Mouse (Mus musculus) myocyte (in vitro differentiated cells): Measurements from ENCODE around the gene Thbs4. TPM values are rescaled to one million over a fixed set of nuclear protein-coding genes. Genes with fewer than 3 reads are reported as not detected.

ENCODE experiments used
- H3K27me3 ChIP-seq: one replicate; pipeline ENCODE4 v1.6.1; 2011; ENCODE audit not compliant: control insufficient read depth, insufficient read depth, insufficient read length
- H3K36me3 ChIP-seq: one replicate; pipeline ENCODE4 v1.6.1; 2011; ENCODE audit not compliant: control insufficient read depth, insufficient read depth
- H3K4me2 ChIP-seq: one replicate; pipeline ENCODE4 v1.6.1; 2011; ENCODE audit warnings: low read depth, control low read depth
- H3K4me3 ChIP-seq: one replicate; pipeline ENCODE4 v1.5.1; 2011; ENCODE audit warnings: mild to moderate bottlenecking, control low read depth, moderate library complexity
- H3K79me2 ChIP-seq: one replicate; pipeline ENCODE4 v1.6.1; 2011; ENCODE audit not compliant: control insufficient read depth, insufficient read depth
- H3ac ChIP-seq: one replicate; pipeline ENCODE4 v1.6.1; 2011; ENCODE audit not compliant: control insufficient read depth, insufficient read length
- CEBPB ChIP-seq: IDR thresholded peaks from 2 replicates; pipeline ENCODE4 v1.6.1; 2011; ENCODE audit warnings: mild to moderate bottlenecking, moderate library complexity; ENCODE audit not compliant: poor library complexity, insufficient read depth, severe bottlenecking
- E2F4 ChIP-seq: IDR thresholded peaks from one replicate; pipeline ENCODE4 v1.6.1; 2011; ENCODE audit warnings: mild to moderate bottlenecking, control low read depth, moderate library complexity; ENCODE audit not compliant: insufficient read depth
- MAX ChIP-seq: IDR thresholded peaks from one replicate; pipeline ENCODE4 v1.6.1; 2011; ENCODE audit warnings: low read depth, mild to moderate bottlenecking, control low read depth
- MYOD1 ChIP-seq, 3 experiments: IDR thresholded peaks; one replicate each; pipeline ENCODE4 v1.6.1; 2011; ENCODE audit warnings: control low read depth in 2 of 3, low read depth in 2 of 3, mild to moderate bottlenecking in 2 of 3, moderate library complexity in 1 of 3; ENCODE audit not compliant: insufficient read length in 2 of 3, control insufficient read depth in 1 of 3
- MYOG ChIP-seq, 3 experiments: IDR thresholded peaks; one replicate each; pipeline ENCODE4 v1.6.1; 2011; ENCODE audit warnings: control low read depth in 2 of 3, low read depth in 2 of 3, mild to moderate bottlenecking in 2 of 3; ENCODE audit not compliant: insufficient read length in 2 of 3, control insufficient read depth in 1 of 3, insufficient read depth in 1 of 3
- POLR2A ChIP-seq: IDR thresholded peaks from one replicate; pipeline ENCODE4 v1.6.1; 2011; ENCODE audit warnings: low read depth, mild to moderate bottlenecking, control low read depth, moderate library complexity; ENCODE audit not compliant: insufficient read length
- POLR2AphosphoS2 ChIP-seq: IDR thresholded peaks from one replicate; pipeline ENCODE4 v1.6.1; 2011; ENCODE audit warnings: low read depth, control low read depth; ENCODE audit not compliant: insufficient read length
- REST ChIP-seq: IDR thresholded peaks from one replicate; pipeline ENCODE4 v1.6.1; 2011; ENCODE audit warnings: mild to moderate bottlenecking, control low read depth, moderate library complexity; ENCODE audit not compliant: insufficient read depth, insufficient read length
- SRF ChIP-seq: IDR thresholded peaks from one replicate; pipeline ENCODE4 v1.6.1; 2011; ENCODE audit warnings: low read depth; ENCODE audit not compliant: control insufficient read depth, insufficient read length
- TCF12 ChIP-seq: IDR thresholded peaks from one replicate; pipeline ENCODE4 v1.6.1; 2011; ENCODE audit warnings: mild to moderate bottlenecking, control low read depth; ENCODE audit not compliant: poor library complexity, insufficient read depth, severe bottlenecking
- TCF3 ChIP-seq: IDR thresholded peaks from one replicate; pipeline ENCODE4 v1.6.1; 2011; ENCODE audit warnings: low read depth, control low read depth; ENCODE audit not compliant: insufficient read length
- USF1 ChIP-seq: IDR thresholded peaks from one replicate; pipeline ENCODE4 v1.6.1; 2011; ENCODE audit warnings: low read depth, mild to moderate bottlenecking, control low read depth, moderate library complexity
- polyA plus RNA-seq: library from polyadenylated mRNA; unstranded; fragments of >200 nt; fragmentation: generic; extraction: Trizol; gene quantifications from one replicate; pipeline ENCODE4 v1.2.1, GENCODE M21; 2012; ENCODE audit warnings: missing spikeins

Gene Thbs4
- polyA plus RNA-seq, 1 experiment: not detected

DNA sequence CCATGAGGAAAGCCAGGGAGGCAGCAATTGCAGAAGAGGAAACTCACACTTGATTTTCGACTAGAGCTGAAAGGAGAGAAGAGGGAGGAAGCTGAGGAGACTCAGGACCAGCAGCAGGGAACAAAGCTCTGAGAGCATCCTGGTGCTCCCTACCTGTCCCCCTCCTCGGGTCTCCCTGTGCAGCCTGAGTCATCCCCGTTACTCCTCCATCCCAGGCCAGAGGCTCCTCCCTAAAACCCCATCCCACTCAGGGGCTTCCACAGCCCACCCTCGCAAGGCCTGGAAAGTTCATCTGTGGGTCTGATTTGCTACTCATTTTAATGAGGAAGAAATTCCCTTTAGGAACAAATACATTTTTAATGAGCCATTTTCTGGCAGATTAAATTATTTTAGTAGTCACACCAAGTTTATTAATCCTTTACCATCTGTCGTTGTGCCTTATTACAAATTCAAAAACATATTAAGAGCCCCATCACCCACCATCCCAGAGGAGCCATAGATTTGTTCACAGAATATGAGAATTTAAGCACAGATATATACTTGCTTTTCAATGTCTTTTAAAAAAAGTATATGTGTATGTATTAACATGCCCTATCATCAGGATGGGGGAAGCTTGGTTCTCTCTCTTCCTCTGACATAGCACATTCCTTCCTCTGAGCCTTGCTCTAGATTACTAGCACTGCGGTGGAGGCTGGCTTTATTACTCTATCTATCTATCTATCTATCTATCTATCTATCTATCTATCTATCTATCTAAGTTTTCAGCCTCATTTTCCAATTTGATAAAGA lies 29.0 kb downstream of the Thbs4 start:
- H3K79me2 ChIP-seq: no peaks in the 10 kb centered on the region
- no peak for TF ChIP-seq MAX
- TF ChIP-seq REST: no peak
- TF ChIP-seq MYOD1 (IDR thresholded peaks at IDR 0.05; ENCODE audit: control insufficient read depth in 1 of 3, insufficient read length in 2 of 3, low read depth in 2 of 3): no peak
- no peaks in the 10 kb centered on the region for H3K27me3 ChIP-seq
- no peaks in the 10 kb centered on the region for H3K36me3 ChIP-seq
- no peak overlapping the region for H3K4me2 ChIP-seq
- H3K4me3 ChIP-seq: no peak overlapping the region
- no peak overlapping the region for H3ac ChIP-seq

DNA sequence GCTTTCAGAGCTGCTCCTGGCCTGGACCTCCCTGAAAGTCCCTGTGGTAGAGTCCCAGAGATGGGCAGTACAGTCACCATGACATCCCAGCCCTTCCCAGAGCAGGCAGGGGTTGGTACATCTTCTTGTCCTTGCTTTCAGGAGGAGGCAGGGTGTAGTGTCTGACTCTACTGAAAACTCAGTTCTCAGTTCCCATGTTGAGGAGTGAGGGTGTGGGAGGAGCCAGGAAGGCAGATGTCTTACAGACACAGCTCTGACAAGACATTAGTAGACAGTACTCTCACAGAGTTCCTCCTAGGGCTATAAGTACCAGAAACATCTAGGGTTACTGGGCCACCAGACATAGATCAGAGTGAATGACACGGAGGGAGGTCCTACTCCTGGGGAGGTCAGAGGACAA lies 32.3 kb downstream of the Thbs4 start:
- no peak overlapping the region for H3K4me3 ChIP-seq
- H3ac ChIP-seq: no peak overlapping the region
- no peaks in the 10 kb centered on the region for H3K27me3 ChIP-seq
- no peak overlapping the region for H3K4me2 ChIP-seq
- H3K36me3 ChIP-seq: no peaks in the 10 kb centered on the region
- H3K79me2 ChIP-seq: no peaks in the 10 kb centered on the region
- no peak for TF ChIP-seq MAX
- no peak for TF ChIP-seq POLR2AphosphoS2
- no peak for TF ChIP-seq TCF3
- no peak for TF ChIP-seq USF1
- TF ChIP-seq TCF12: no peak
- TF ChIP-seq POLR2A: no peak
- TF ChIP-seq E2F4: no peak
- TF ChIP-seq CEBPB: no peak
- TF ChIP-seq MYOG (IDR thresholded peaks at IDR 0.05; ENCODE audit: control insufficient read depth in 1 of 3, insufficient read depth in 1 of 3, insufficient read length in 2 of 3, low read depth in 2 of 3): no peak
- no peak for TF ChIP-seq REST
- TF ChIP-seq MYOD1 (IDR thresholded peaks at IDR 0.05; ENCODE audit: control insufficient read depth in 1 of 3, insufficient read length in 2 of 3, low read depth in 2 of 3): no peak
- TF ChIP-seq SRF: no peak

GRCm38 (mm10) chr13:92760519-92760918 lies 34.1 kb downstream of the Thbs4 start:
- no peak overlapping the region for H3K4me2 ChIP-seq
- H3K79me2 ChIP-seq: no peaks in the 10 kb centered on the region
- TF ChIP-seq TCF3: no peak
- TF ChIP-seq MYOD1 (IDR thresholded peaks at IDR 0.05; ENCODE audit: control insufficient read depth in 1 of 3, insufficient read length in 2 of 3, low read depth in 2 of 3): no peak
- no peak for TF ChIP-seq USF1
- no peak for TF ChIP-seq MYOG (IDR thresholded peaks at IDR 0.05; ENCODE audit: control insufficient read depth in 1 of 3, insufficient read depth in 1 of 3, insufficient read length in 2 of 3, low read depth in 2 of 3)
- TF ChIP-seq POLR2A: no peak
- TF ChIP-seq TCF12: no peak
- no peak for TF ChIP-seq REST
- no peak for TF ChIP-seq SRF
- TF ChIP-seq POLR2AphosphoS2: no peak
- TF ChIP-seq MAX: no peak
- no peak for TF ChIP-seq E2F4
- TF ChIP-seq CEBPB: no peak
- H3K27me3 ChIP-seq: no peaks in the 10 kb centered on the region
- no peak overlapping the region for H3ac ChIP-seq
- H3K36me3 ChIP-seq: no peaks in the 10 kb centered on the region
- H3K4me3 ChIP-seq: no peak overlapping the region

DNA sequence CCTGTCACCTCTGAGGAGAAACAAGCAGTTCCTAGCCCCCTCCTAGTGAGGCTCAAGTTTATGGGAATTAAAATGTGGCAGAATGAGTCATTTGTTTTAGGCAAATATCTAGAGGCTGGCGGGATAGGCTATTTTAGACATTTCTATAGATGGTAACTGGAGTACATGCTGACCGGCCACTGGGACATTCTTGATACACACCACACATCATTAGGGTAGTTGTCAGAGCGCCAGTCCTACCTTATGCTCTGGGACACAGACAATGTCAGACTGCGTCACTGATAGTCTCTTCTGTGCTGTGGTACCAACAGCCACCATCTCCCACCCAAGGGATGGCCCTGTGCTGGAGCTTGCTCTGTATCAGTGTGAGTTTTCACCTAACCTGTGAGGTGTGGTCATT lies 35.5 kb downstream of the Thbs4 start:
- Histone ChIP-seq H3K27me3 (no peaks in the 10 kb centered on the region), H3K79me2 (no peaks in the 10 kb centered on the region), H3K36me3 (no peaks in the 10 kb centered on the region)

More for the DNA sequence above, 35.5 kb downstream of the Thbs4 start:
- no peak for TF ChIP-seq TCF3
- no peak for TF ChIP-seq E2F4
- no peak for TF ChIP-seq MAX
- TF ChIP-seq REST: no peak
- no peak for TF ChIP-seq MYOD1 (IDR thresholded peaks at IDR 0.05; ENCODE audit: control insufficient read depth in 1 of 3, insufficient read length in 2 of 3, low read depth in 2 of 3)
- TF ChIP-seq TCF12: no peak
- TF ChIP-seq POLR2A: no peak
- no peak for TF ChIP-seq SRF
- TF ChIP-seq CEBPB: no peak
- TF ChIP-seq MYOG (IDR thresholded peaks at IDR 0.05; ENCODE audit: control insufficient read depth in 1 of 3, insufficient read depth in 1 of 3, insufficient read length in 2 of 3, low read depth in 2 of 3): no peak
- TF ChIP-seq POLR2AphosphoS2: no peak
- no peak for TF ChIP-seq USF1
- H3K4me2 ChIP-seq: no peak overlapping the region
- H3K4me3 ChIP-seq: no peak overlapping the region
- H3ac ChIP-seq: no peak overlapping the region
